Mouse (Mus musculus) kidney, adult 2 months (tissue): ENCODE data around the gene Pkn1.

Experiments
- CTCF ChIP-seq: fragments of 200-500 bp; conservative IDR thresholded peaks from 2 replicates; pipeline ENCODE4 v1.5.1; 2011; ENCODE audit warnings: low read depth, mild to moderate bottlenecking, control low read depth, low read length, moderate library complexity, mixed read lengths; ENCODE audit not compliant: insufficient read depth, insufficient read length
- POLR2A ChIP-seq: fragments of 200-500 bp; IDR thresholded peaks from one replicate; pipeline ENCODE4 v1.6.1; 2011; ENCODE audit warnings: low read depth, low read length, control low read depth

DNA sequence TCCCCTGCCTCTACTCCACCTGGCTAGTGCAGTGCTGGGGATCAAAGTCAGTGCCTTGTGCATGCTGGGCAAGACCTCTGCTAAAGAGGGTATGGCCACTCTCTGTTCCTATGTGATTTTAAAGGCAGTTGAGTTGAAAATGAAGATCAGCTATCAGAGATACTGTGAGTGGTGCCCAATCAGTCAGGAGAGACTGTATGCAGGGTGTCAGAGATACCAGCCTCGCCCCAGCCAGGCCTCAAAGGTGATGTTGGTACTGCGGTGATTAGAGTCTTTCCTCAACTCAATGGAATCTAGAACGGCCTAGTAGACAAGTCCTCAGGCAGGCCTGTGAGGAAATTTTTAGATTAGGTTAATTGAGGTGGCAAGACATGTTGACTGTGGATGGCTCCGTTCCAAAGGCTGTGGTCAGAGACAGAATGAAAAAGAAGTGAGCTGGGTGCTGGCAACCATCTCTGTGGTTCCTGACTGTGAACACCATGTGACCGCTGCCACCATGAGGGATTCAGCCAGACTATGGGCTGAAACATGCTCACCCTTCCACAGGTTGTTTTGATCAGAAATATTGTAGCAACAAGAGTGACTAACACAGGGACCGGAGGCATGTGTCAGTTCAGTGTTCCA is 73.2 kb downstream of the Pkn1 start:
- no peak for TF ChIP-seq POLR2A
- no peak for TF ChIP-seq CTCF
